Mouse (Mus musculus) MEL (cell line): ENCODE measurements around the gene Tnnc1.

Experiments
- CTCF ChIP-seq, 3 experiments: IDR thresholded peaks in 2 of 3; conservative IDR thresholded peaks in 1 of 3; 2 replicates each; pipeline ENCODE4 v1.5.1; 2011 to 2012; ENCODE audit warnings: low read length in 3 of 3, low read depth in 2 of 3, mild to moderate bottlenecking in 2 of 3, improper control_type of control experiment in 1 of 3, inconsistent platforms in 1 of 3, mixed read lengths in 1 of 3, moderate library complexity in 1 of 3; ENCODE audit not compliant: control insufficient read depth in 1 of 3, insufficient read depth in 1 of 3, poor library complexity in 1 of 3, severe bottlenecking in 1 of 3
- E2F4 ChIP-seq: IDR thresholded peaks from 2 replicates; pipeline ENCODE4 v1.6.1; 2011; ENCODE audit warnings: low read depth, low read length, improper control_type of control experiment, borderline replicate concordance
- EP300 ChIP-seq, 2 experiments: IDR thresholded peaks; 2 replicates each; pipeline ENCODE4 v1.6.1; 2011; ENCODE audit warnings: improper control_type of control experiment in 2 of 2, low read length in 2 of 2, low read depth in 1 of 2, mild to moderate bottlenecking in 1 of 2
- ETS1 ChIP-seq: IDR thresholded peaks from 2 replicates; pipeline ENCODE4 v1.6.1; 2012; ENCODE audit warnings: low read depth, mild to moderate bottlenecking, inconsistent platforms, low read length, improper control_type of control experiment, moderate library complexity
- GABPA ChIP-seq: IDR thresholded peaks from 2 replicates; pipeline ENCODE4 v1.6.1; 2012; ENCODE audit warnings: low read depth, mild to moderate bottlenecking, inconsistent platforms, low read length, improper control_type of control experiment, moderate library complexity
- HCFC1 ChIP-seq: IDR thresholded peaks from 2 replicates; pipeline ENCODE4 v1.6.1; 2012; ENCODE audit warnings: low read depth, mild to moderate bottlenecking, inconsistent platforms, low read length, improper control_type of control experiment, moderate library complexity
- JUND ChIP-seq: IDR thresholded peaks from 2 replicates; pipeline ENCODE4 v1.6.1; 2011; ENCODE audit warnings: low read depth, mild to moderate bottlenecking, improper control_type of control experiment, low read length
- MAZ ChIP-seq: IDR thresholded peaks from 2 replicates; pipeline ENCODE4 v1.6.1; 2012; ENCODE audit warnings: low read depth, mild to moderate bottlenecking, inconsistent platforms, low read length, improper control_type of control experiment
- MYC ChIP-seq: IDR thresholded peaks from 2 replicates; pipeline ENCODE4 v1.6.1; 2011; ENCODE audit warnings: low read depth, mild to moderate bottlenecking, low read length, improper control_type of control experiment, moderate library complexity
- NELFE ChIP-seq: IDR thresholded peaks from 2 replicates; pipeline ENCODE4 v1.6.1; 2011; ENCODE audit warnings: low read depth, low read length, improper control_type of control experiment
- POLR2A ChIP-seq, 2 experiments: IDR thresholded peaks; 2 replicates each; pipeline ENCODE4 v1.6.1; 2011 to 2012; ENCODE audit warnings: low read length in 2 of 2, mild to moderate bottlenecking in 2 of 2, control low read depth in 1 of 2, improper control_type of control experiment in 1 of 2, low read depth in 1 of 2, moderate library complexity in 1 of 2; ENCODE audit not compliant: control insufficient read depth in 1 of 2, insufficient read depth in 1 of 2, poor library complexity in 1 of 2

- TF ChIP-seq POLR2A (IDR thresholded peaks at IDR 0.05; ENCODE audit: control insufficient read depth in 1 of 2, insufficient read depth in 1 of 2, low read depth in 1 of 2, low read length in 2 of 2, poor library complexity in 1 of 2) (no peak), MYC (no peak), MAZ (no peak), JUND (no peak), CTCF (IDR thresholded peaks at IDR 0.05 in 2 of 3, conservative IDR thresholded peaks at IDR 0.05 in 1 of 3; ENCODE audit: control insufficient read depth in 1 of 3, insufficient read depth in 1 of 3, low read depth in 2 of 3, low read length in 3 of 3, poor library complexity in 1 of 3, severe bottlenecking in 1 of 3) (no peak), NELFE (no peak), E2F4 (no peak), ETS1 (no peak), EP300 (IDR thresholded peaks at IDR 0.05; ENCODE audit: low read depth in 1 of 2, low read length in 2 of 2) (no peak), GABPA (no peak), HCFC1 (no peak)
Measured at GRCm38 (mm10) chr14:31213868-31214267, 5.8 kb downstream of the Tnnc1 start.
